Mouse (Mus musculus) cortical plate, adult 2 months (tissue): ENCODE data around the gene Map4k2. TPM values are rescaled to one million over a fixed set of nuclear protein-coding genes. Genes with fewer than 3 reads are reported as not detected.

Experiments
- H3K27ac ChIP-seq: fragments of 200-500 bp; 2 replicates; pipeline ENCODE4 v1.5.1; 2012; ENCODE audit warnings: low read length, control low read depth, inconsistent platforms; ENCODE audit not compliant: insufficient read depth
- H3K4me1 ChIP-seq: fragments of 200-500 bp; 2 replicates; pipeline ENCODE4 v1.6.1; 2011; ENCODE audit warnings: low read length; ENCODE audit not compliant: control insufficient read depth, insufficient read depth
- H3K4me3 ChIP-seq: fragments of 200-500 bp; 2 replicates; pipeline ENCODE4 v1.5.1; 2011; ENCODE audit warnings: mild to moderate bottlenecking, low read length, control low read depth; ENCODE audit not compliant: insufficient read depth
- CTCF ChIP-seq: fragments of 200-500 bp; IDR thresholded peaks from 2 replicates; pipeline ENCODE4 v1.5.1; 2011; ENCODE audit warnings: mild to moderate bottlenecking, control low read depth, low read length; ENCODE audit not compliant: insufficient read depth; ENCODE audit errors: extremely low read depth
- POLR2A ChIP-seq: fragments of 200-500 bp; IDR thresholded peaks from 2 replicates; pipeline ENCODE4 v1.6.1; 2011; ENCODE audit warnings: mild to moderate bottlenecking, low read length, control low read depth; ENCODE audit not compliant: insufficient read depth; ENCODE audit errors: extremely low read depth
- polyA plus RNA-seq: library from polyadenylated mRNA; depleted of rRNA; stranded (reverse); fragments of >200 nt; gene quantifications from 2 replicates; pipeline ENCODE4 v1.2.3, GENCODE M21; 2012; rRNA removed

Gene Map4k2
- polyA plus RNA-seq, 1 experiment = 237 TPM

GRCm38 (mm10) chr19:6397582-6398249 lies 56.8 kb downstream of the Map4k2 start:
- Histone ChIP-seq H3K4me3 (no peak overlapping the region), H3K27ac (no peak overlapping the region), H3K4me1 (peaks cover 2% of the 10 kb centered on the region)
- TF ChIP-seq CTCF (no peak), POLR2A (no peak)

DNA sequence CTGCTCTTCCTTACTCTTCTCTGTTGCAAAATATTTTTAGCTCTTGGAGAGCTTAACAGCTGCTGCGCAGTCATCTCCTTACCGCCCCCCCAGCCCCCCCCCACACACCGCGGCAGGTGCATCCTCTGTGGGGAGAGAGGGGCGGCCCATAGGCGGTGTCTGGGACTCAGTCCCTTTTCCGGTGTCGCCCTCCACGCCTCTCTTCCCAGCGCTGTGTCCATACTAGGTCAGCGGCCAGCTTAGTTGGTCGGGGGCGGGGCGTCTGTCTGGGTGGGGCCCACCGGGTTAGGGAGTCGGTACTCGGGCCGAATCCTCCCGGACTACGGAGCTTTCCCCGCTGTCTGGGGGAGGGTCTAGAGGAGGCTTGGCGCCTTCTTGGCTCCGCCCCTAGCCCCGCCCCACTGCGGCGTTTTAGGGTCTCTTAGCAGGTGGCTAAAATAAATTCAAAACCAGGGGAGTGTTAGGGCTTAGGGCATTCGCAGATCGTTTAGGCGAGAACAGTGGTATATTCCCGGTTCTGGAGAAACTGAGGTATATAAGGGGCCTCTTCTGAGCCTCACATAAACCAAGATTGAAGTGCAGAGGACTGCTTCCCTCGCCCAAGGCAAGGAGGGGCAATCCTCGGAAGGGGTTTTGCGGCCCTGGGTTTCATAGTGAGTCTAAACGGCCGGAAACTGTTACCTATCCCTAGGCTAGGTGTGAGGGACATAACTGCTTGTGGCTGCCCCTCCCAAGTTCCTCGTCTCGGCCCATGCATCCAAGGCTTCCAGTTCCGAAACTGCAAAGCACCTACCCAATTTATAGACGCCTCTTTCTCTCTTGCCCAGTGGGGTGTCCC lies 57.7 kb downstream of the Map4k2 start:
- H3K4me1 ChIP-seq = peaks cover 2% of the 10 kb centered on the region
- TF ChIP-seq POLR2A (no peak), CTCF (no peak)
- H3K4me3 ChIP-seq = peak overlapping the region; percentile 52
- H3K27ac ChIP-seq = peak overlapping the region; percentile 80

- peak within 1 kb of the TSS; percentile 52 for H3K4me3 ChIP-seq
- TF ChIP-seq CTCF (no peak), POLR2A (no peak)
- peaks cover 2% of the 10 kb centered on the region for H3K4me1 ChIP-seq
- H3K27ac ChIP-seq = peak within 1 kb of the TSS; percentile 80
Measured at GRCm38 (mm10) chr19:6399285-6400095, 58.6 kb downstream of the Map4k2 start, which contains the start of gene Rasgrp2. Gene Rasgrp2, plus strand, starts transcription at chr19:6399340.

GRCm38 (mm10) chr19:6400096-6401086 lies 59.5 kb downstream of the Map4k2 start:
- H3K4me3 ChIP-seq = peak overlapping the region; percentile 52
- peaks cover 2% of the 10 kb centered on the region for H3K4me1 ChIP-seq
- H3K27ac ChIP-seq = no peak overlapping the region; the same call in 1 of the 2 replicates
- TF ChIP-seq CTCF (no peak), POLR2A (no peak)

- H3K4me1 ChIP-seq = peaks cover 2% of the 10 kb centered on the region
- peak overlapping the region; percentile 52 for H3K4me3 ChIP-seq
- TF ChIP-seq CTCF = peak; percentile 40
- no peak for TF ChIP-seq POLR2A
- 0 out of 2 replicates have a peak overlapping the region, but pooled peaks have one; percentile 39 for H3K27ac ChIP-seq
Measured at GRCm38 (mm10) chr19:6401131-6401815, 60.3 kb downstream of the Map4k2 start.

DNA sequence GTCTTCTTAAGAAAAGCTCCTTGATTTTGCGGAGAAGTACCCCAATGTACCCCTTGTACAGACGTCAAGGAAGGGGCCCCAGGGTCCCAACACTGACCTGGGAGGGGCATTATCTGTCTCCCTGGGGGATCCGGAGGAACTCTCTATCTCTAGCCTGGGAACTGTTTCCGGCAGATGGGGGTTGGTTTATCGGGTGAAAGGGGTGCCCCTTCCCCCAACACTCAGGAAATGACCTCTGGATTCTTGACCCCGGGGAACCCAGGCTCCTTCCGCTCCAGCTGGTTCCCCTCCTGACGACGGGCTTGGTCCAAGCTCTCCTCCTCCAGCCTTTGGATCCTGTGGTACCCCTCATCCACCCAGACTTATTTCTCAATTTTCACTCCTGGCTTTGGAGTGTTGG lies 61.0 kb downstream of the Map4k2 start:
- H3K4me1 ChIP-seq = peaks cover 2% of the 10 kb centered on the region
- H3K27ac ChIP-seq = 0 out of 2 replicates have a peak overlapping the region, but pooled peaks have one; percentile 39
- H3K4me3 ChIP-seq = peak overlapping the region; percentile 52
- no peak for TF ChIP-seq POLR2A

DNA sequence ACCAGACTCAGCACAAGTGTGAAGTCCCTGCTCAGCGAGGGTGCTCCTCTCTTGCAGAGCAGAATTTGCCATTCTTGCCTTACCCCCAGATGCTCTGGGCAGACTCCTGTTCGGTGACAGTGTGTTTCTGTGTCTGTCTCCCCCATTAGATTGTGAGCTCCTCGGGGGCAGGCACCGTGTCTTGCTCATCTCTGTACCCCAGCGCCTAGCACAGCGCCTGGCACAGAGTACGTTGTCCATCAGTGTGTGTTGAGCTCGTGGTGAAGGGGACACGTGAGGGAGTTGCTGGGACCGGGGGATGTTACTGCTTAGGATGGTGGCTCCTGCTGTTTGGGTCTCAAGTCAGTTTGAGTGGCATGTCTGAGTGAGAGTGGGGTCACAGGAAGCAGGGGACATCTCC lies 62.9 kb downstream of the Map4k2 start:
- H3K4me1 ChIP-seq = peaks cover 2% of the 10 kb centered on the region
- no peak overlapping the region for H3K4me3 ChIP-seq
- H3K27ac ChIP-seq = no peak overlapping the region
- TF ChIP-seq POLR2A (no peak), CTCF (no peak)

Other genes with a start within 250 kb of the Map4k2 start
- gene AC131692.1, start 246.7 kb upstream of the Map4k2 start, polyA plus RNA-seq = not detected in 2 replicates
- 0.13 and 0.21 TPM in 2 replicates for gene Naaladl1, start 235.4 kb upstream of the Map4k2 start, polyA plus RNA-seq
- gene Sac3d1, start 222.5 kb upstream of the Map4k2 start, polyA plus RNA-seq = 31.8 and 35.1 TPM in 2 replicates
- 63.8 and 68.9 TPM in 2 replicates for gene Snx15, start 212.8 kb upstream of the Map4k2 start, polyA plus RNA-seq
- 0.50 and 0.57 TPM in 2 replicates for gene Batf2, start 200.2 kb upstream of the Map4k2 start, polyA plus RNA-seq
- 123 and 135 TPM in 2 replicates for gene Arl2, start 199.6 kb upstream of the Map4k2 start, polyA plus RNA-seq
- 0.09 and 0.23 TPM in 2 replicates for gene Majin, start 156.7 kb upstream of the Map4k2 start, polyA plus RNA-seq
- 0.21 TPM in 1 of 2 replicates, not detected in the other for gene Gpha2, start 114.8 kb upstream of the Map4k2 start, polyA plus RNA-seq
- 154 and 160 TPM in 2 replicates for gene Ppp2r5b, start 105.3 kb upstream of the Map4k2 start, polyA plus RNA-seq
- gene Atg2a, start 99.5 kb upstream of the Map4k2 start, polyA plus RNA-seq = 28.9 and 31.0 TPM in 2 replicates
- gene Ehd1, start 64.4 kb upstream of the Map4k2 start, polyA plus RNA-seq = 48.2 and 49.2 TPM in 2 replicates
- gene Cdc42bpg, start 34.7 kb upstream of the Map4k2 start, polyA plus RNA-seq = 2.1 and 2.4 TPM in 2 replicates
- 75.2 and 76.5 TPM in 2 replicates for gene Men1, start 6.2 kb upstream of the Map4k2 start, polyA plus RNA-seq
- gene Sf1, start 22.6 kb downstream of the Map4k2 start, polyA plus RNA-seq = 145 and 149 TPM in 2 replicates
- 40.9 and 46.2 TPM in 2 replicates for gene Pygm, start 43.3 kb downstream of the Map4k2 start, polyA plus RNA-seq
- 52.5 and 78.6 TPM in 2 replicates for gene Rasgrp2, start 58.2 kb downstream of the Map4k2 start, polyA plus RNA-seq
- gene Nrxn2, start 77.6 kb downstream of the Map4k2 start, polyA plus RNA-seq = 279 and 288 TPM in 2 replicates
- 0.15 and 0.38 TPM in 2 replicates for gene Slc22a12, start 201.9 kb downstream of the Map4k2 start, polyA plus RNA-seq